Mouse (Mus musculus) liver, postnatal 0 days (tissue): ENCODE results near the gene Lnx2. TPM values are rescaled to one million over a fixed set of nuclear protein-coding genes. Genes with fewer than 3 reads are reported as not detected.

ENCODE experiments used
- ATAC-seq: fragments of 200-750 bp; cut with Nextera tagmentation; 2 replicates; pipeline ENCODE4 v1.8.0; 2017; ENCODE audit warnings: mild to moderate bottlenecking, moderate library complexity
- DNase-seq: peaks from one replicate; pipeline ENCODE4 v3.0.0-alpha.2; 2016
- H3K27ac ChIP-seq: fragments of 300-500 bp; sonication (generic); 2 replicates; pipeline ENCODE4 v1.5.1; 2014; ENCODE audit warnings: antibody characterized with exemption, moderate library complexity, mild to moderate bottlenecking, low read depth
- H3K27me3 ChIP-seq: fragments of 300-500 bp; sonication (generic); 2 replicates; pipeline ENCODE4 v1.6.1; 2014; ENCODE audit warnings: low read length, control low read depth, mixed read lengths; ENCODE audit not compliant: insufficient read depth
- H3K36me3 ChIP-seq: fragments of 300-500 bp; sonication (generic); replicated peaks from 2 replicates; pipeline ENCODE4 v1.6.1; 2014; ENCODE audit warnings: mild to moderate bottlenecking, control low read depth, low read length, moderate library complexity, mixed read lengths; ENCODE audit not compliant: insufficient read depth
- H3K4me1 ChIP-seq: fragments of 300-500 bp; sonication (generic); 2 replicates; pipeline ENCODE4 v1.6.1; 2014; ENCODE audit warnings: antibody characterized with exemption, mild to moderate bottlenecking, control low read depth; ENCODE audit not compliant: insufficient read depth
- H3K4me2 ChIP-seq: fragments of 300-500 bp; sonication (generic); 2 replicates; pipeline ENCODE4 v1.6.1; 2014; ENCODE audit warnings: low read depth, mild to moderate bottlenecking, low read length, moderate library complexity, mixed read lengths
- H3K4me3 ChIP-seq: fragments of 300-500 bp; sonication (generic); 2 replicates; pipeline ENCODE4 v1.5.1; 2014; ENCODE audit warnings: low read depth, low read length
- H3K9ac ChIP-seq: fragments of 300-500 bp; sonication (generic); replicated peaks from 2 replicates; pipeline ENCODE4 v1.6.1; 2014; ENCODE audit warnings: mild to moderate bottlenecking, moderate library complexity
- H3K9me3 ChIP-seq: fragments of 300-500 bp; sonication (generic); 2 replicates; pipeline ENCODE4 v1.6.1; 2016; ENCODE audit warnings: mild to moderate bottlenecking, control low read depth, low read length, mixed read lengths
- CTCF ChIP-seq: sonication (generic); IDR thresholded peaks from 2 replicates; pipeline ENCODE4 v1.5.1; 2016; ENCODE audit warnings: antibody characterized with exemption, low read depth
- EP300 ChIP-seq: IDR thresholded peaks from 2 replicates; pipeline ENCODE4 v1.6.1; 2016; ENCODE audit warnings: antibody characterized with exemption, low read depth, mild to moderate bottlenecking
- WGBS: fragments of 180-500 bp; shearing (Covaris S2); extraction: QIAGEN DNeasy Blood & Tissue Kit; methylation state at CpG from one replicate; pipeline ENCODE4 v1.1.7; 2014; ENCODE audit not compliant: insufficient replicate concordance; 5-methylcytosine and 5-hydroxymethylcytosine counted together
- polyA plus RNA-seq: library from polyadenylated mRNA; unstranded; fragments of >200 nt; fragmentation: Nextera tagmentation; extraction: Ambion mirVana; gene quantifications from 2 replicates; pipeline ENCODE4 v1.2.1, GENCODE M21; 2015

Lnx2 gene
- polyA plus RNA-seq, 1 experiment from 2014 or later, result 5.4 TPM

- no peak overlapping the region for H3K9ac ChIP-seq
- H3K4me3 ChIP-seq, result no peak overlapping the region
- no peak overlapping the region for H3K4me2 ChIP-seq
- no peaks in the 10 kb centered on the region for H3K9me3 ChIP-seq
- no peak overlapping the region for H3K27ac ChIP-seq
- TF ChIP-seq EP300 (no peak), CTCF (no peak)
- DNase-seq, result no peak
- no peaks in the 10 kb centered on the region for H3K27me3 ChIP-seq
- WGBS, result 94% methylated on average over 4 of the region's 4 CpGs
- H3K4me1 ChIP-seq, result no peaks in the 10 kb centered on the region
- H3K36me3 ChIP-seq, result peaks cover 15% of the 10 kb centered on the region
- ATAC-seq, result no peak
These were observed 20.2 kb upstream of the Lnx2 start for GRCm38 (mm10) chr5:147096586-147096985.

DNA sequence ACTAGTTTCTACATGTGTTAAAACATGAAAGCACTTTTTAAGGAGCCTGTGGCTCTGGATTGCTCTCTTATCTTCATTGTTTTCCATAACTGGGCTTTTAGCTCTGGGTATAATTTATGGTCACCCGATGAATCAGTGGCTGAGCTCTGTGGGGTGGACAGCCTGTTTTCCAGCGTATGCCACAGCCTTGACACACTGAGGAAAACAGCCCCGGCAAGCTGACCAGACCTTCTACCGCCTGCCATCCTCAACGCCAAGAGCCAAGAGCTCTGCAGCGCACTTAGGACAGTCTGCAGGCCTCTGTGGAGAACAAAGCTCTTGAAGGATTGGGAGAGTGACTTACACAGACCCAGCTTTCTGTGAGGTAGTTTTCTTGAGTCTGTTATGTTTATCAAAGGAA, 17.9 kb upstream of the Lnx2 start:
- Histone ChIP-seq H3K9me3 (no peaks in the 10 kb centered on the region), H3K27ac (no peak overlapping the region), H3K27me3 (no peaks in the 10 kb centered on the region), H3K4me1 (no peaks in the 10 kb centered on the region), H3K4me3 (no peak overlapping the region), H3K9ac (no peak overlapping the region), H3K4me2 (no peak overlapping the region), H3K36me3 (peaks cover 15% of the 10 kb centered on the region)
- ATAC-seq, result no peak
- no peak for DNase-seq
- 86% methylated on average over 6 of the region's 6 CpGs for WGBS
- no peak for TF ChIP-seq CTCF
- no peak for TF ChIP-seq EP300

DNA sequence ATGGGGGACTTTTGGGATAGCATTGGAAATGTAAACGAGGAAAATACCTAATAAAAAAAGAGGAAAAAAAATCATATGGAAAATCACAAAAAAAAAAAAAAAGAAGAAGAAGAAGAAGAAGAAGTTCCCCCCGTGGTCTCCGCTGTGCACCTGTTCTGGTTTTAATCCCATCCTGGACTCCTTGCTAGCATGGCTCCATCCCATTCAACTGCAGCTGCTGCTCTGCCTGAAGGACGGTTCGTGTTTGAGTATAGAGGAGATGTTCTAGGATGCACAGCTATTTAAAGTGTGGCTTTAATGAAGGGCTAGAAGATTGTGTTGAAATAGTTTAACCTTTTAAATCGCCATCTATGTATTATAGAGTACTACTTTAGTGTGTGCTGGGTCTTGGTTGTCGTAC, 16.1 kb upstream of the Lnx2 start:
- Histone ChIP-seq H3K4me2 (no peak overlapping the region), H3K27ac (no peak overlapping the region), H3K36me3 (peaks cover 10% of the 10 kb centered on the region; the same call in 1 of the 2 replicates), H3K27me3 (no peaks in the 10 kb centered on the region), H3K4me1 (no peaks in the 10 kb centered on the region), H3K9ac (no peak overlapping the region), H3K9me3 (no peaks in the 10 kb centered on the region), H3K4me3 (no peak overlapping the region)
- TF ChIP-seq EP300 (no peak), CTCF (no peak)
- ATAC-seq (no peak), DNase-seq (no peak)
- WGBS, result 83% methylated on average over 7 of the region's 7 CpGs

DNA sequence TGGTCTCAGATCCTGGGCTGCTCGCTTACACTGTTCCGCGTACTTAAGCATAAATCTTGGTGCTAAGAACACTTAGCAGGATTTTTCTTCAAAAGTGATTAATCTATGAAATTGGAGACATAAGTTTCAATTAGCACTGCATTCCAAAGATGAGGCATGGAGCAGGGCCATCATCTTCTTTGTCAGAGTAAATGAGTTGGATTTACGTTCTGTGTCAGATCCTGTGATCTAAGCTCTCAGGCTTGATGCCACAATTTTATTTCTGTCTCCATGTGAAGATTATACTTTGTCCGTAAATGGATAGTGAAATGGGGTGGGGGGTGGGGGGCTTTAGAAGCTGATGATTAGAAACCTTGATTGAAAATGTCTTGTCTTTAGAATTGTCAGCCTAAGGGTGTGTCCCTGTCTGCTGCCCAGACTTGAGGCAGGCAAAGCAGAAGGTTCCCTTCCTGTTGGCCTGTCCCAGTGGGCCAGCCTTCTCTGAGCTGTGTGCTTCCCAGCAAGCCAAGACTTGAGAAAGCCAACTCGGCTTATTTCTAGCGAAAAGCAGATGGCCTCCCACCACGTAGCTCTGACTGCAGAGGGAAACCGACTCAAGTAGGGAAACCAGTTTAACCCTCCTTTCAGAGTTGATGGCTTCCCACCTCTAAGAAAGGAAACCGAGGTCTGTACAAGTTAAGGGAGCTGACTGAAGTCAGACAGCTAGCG, 14.0 kb upstream of the Lnx2 start:
- H3K9ac ChIP-seq, result no peak overlapping the region
- peaks cover 7% of the 10 kb centered on the region; the same call in 1 of the 2 replicates for H3K36me3 ChIP-seq
- 80% methylated on average over 11 of the region's 11 CpGs for WGBS
- no peaks in the 10 kb centered on the region for H3K4me1 ChIP-seq
- no peak overlapping the region for H3K27ac ChIP-seq
- H3K4me3 ChIP-seq, result no peak overlapping the region
- no peaks in the 10 kb centered on the region for H3K9me3 ChIP-seq
- DNase-seq (no peak), ATAC-seq (no peak)
- H3K4me2 ChIP-seq, result no peak overlapping the region
- TF ChIP-seq CTCF, result no peak
- TF ChIP-seq EP300, result no peak
- no peaks in the 10 kb centered on the region for H3K27me3 ChIP-seq

DNA sequence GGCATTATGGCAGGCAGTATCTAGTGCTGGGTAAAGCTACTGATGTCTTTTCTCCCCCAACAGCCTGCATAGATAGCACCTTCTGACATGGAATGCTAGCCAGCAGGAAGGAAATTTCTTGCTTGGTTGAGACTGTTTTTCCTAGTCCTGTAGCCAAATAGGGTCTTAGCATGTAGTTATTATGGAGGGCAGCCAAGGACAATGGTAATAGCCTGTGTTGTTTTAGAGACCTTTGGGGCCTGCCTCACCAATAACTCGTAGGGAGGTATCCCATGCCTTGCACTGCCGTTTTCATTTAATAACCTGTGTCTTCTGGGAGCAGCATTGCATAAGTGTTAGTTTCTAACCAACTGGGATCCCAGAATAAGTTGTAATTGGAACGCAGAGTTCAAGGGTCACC, 13.4 kb upstream of the Lnx2 start:
- Histone ChIP-seq H3K9me3 (no peaks in the 10 kb centered on the region), H3K36me3 (peaks cover 7% of the 10 kb centered on the region; the same call in 1 of the 2 replicates), H3K4me3 (no peak overlapping the region), H3K27me3 (no peaks in the 10 kb centered on the region), H3K9ac (no peak overlapping the region), H3K27ac (no peak overlapping the region), H3K4me1 (no peaks in the 10 kb centered on the region), H3K4me2 (no peak overlapping the region)
- TF ChIP-seq EP300 (no peak), CTCF (no peak)
- DNase-seq (no peak), ATAC-seq (no peak)
- WGBS, result 80% methylated on average over 3 of the region's 3 CpGs

- peaks cover 2% of the 10 kb centered on the region; the same call in 1 of the 2 replicates for H3K36me3 ChIP-seq
- H3K9me3 ChIP-seq, result no peaks in the 10 kb centered on the region
- no peak overlapping the region for H3K9ac ChIP-seq
- no peaks in the 10 kb centered on the region for H3K27me3 ChIP-seq
- WGBS, result 84% methylated on average over 4 of the region's 4 CpGs
- DNase-seq (no peak), ATAC-seq (no peak)
- no peak overlapping the region for H3K4me3 ChIP-seq
- TF ChIP-seq EP300 (no peak), CTCF (no peak)
- H3K27ac ChIP-seq, result no peak overlapping the region
- H3K4me2 ChIP-seq, result no peak overlapping the region
- H3K4me1 ChIP-seq, result no peaks in the 10 kb centered on the region
These were observed 10.4 kb upstream of the Lnx2 start for GRCm38 (mm10) chr5:147086816-147087215.
